Mouse (Mus musculus): ENCODE measurements at regions not wholly inside any gene's neighbourhood (a gene's known extent, or its start where the extent isn't known, plus 50 kb on each side); places are given as distances from the start of the nearest gene placed in this dataset.

DNA sequence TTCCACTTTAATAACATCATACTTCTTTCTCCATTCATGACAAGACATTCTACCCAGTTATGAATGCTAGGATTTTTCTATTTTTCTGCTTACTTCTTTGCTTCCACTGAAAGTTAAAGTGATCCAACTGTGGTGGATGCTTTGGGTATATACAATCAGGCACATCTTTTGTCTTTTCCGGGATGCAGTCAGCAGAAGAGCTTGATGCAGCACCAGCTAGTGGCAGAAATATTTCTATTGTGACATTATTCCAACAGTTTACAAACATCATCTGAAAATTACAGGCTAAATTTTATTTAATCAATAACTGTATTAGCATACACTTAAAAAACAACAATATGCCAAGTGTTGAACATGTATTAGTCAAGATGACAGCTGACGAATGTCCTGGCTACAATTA, 336.3 kb downstream of the Tm4sf1 start:
- Histone ChIP-seq H3K36me3 (ENCODE audit: control insufficient read depth in 1 of 2, insufficient read depth in 2 of 2, low read length in 2 of 2) (no peaks in the 10 kb centered on the region), H3K9ac (ENCODE audit: control insufficient read depth, low read depth, low read length, poor library complexity, severe bottlenecking) (no peak overlapping the region), H3K27ac (ENCODE audit: control insufficient read depth, low read depth, low read length) (no peak overlapping the region), H3K4me1 (ENCODE audit: control insufficient read depth in 1 of 2, insufficient read depth in 2 of 2, low read length in 2 of 2) (no peaks in the 10 kb centered on the region), H3K9me3 (replicated peaks; ENCODE audit: insufficient read depth, low read length) (no peaks in the 10 kb centered on the region), H3K79me2 (ENCODE audit: control insufficient read depth, insufficient read depth, low read length, poor library complexity) (no peaks in the 10 kb centered on the region), H3K4me3 (ENCODE audit: control insufficient read depth in 1 of 2, insufficient read depth in 1 of 2, low read depth in 2 of 2, low read length in 2 of 2) (no peak overlapping the region), H3K27me3 (ENCODE audit: control insufficient read depth in 1 of 2, insufficient read depth in 2 of 2, low read length in 2 of 2) (no peaks in the 10 kb centered on the region)
- no peak for DNase-seq (ENCODE audit: low read depth, low spot score)
- no peak for TF ChIP-seq ZNF384 (IDR thresholded peaks at IDR 0.05; ENCODE audit: low read depth, low read length)
- no peak for TF ChIP-seq RAD21 (IDR thresholded peaks at IDR 0.05; ENCODE audit: low read depth, low read length)
- no peak for TF ChIP-seq MAFK (IDR thresholded peaks at IDR 0.05; ENCODE audit: borderline replicate concordance, low read depth, low read length)
- no peak for TF ChIP-seq ZKSCAN1 (IDR thresholded peaks at IDR 0.05; ENCODE audit: low read depth, low read length)
- no peak for TF ChIP-seq USF2 (IDR thresholded peaks at IDR 0.05; ENCODE audit: borderline replicate concordance in 1 of 2, insufficient read depth in 1 of 2, low read depth in 1 of 2, low read length in 2 of 2)
- no peak for TF ChIP-seq NELFE (IDR thresholded peaks at IDR 0.05; ENCODE audit: low read depth, low read length)
- TF ChIP-seq RCOR1 (IDR thresholded peaks at IDR 0.05; ENCODE audit: low read depth, low read length): no peak
- TF ChIP-seq MEF2A (IDR thresholded peaks at IDR 0.05; ENCODE audit: extremely low read depth, insufficient replicate concordance, low read depth, low read length, poor library complexity, severe bottlenecking): no peak
- no peak for TF ChIP-seq TAL1 (IDR thresholded peaks at IDR 0.05; ENCODE audit: low read length)
- no peak for TF ChIP-seq ELF1 (IDR thresholded peaks at IDR 0.05; ENCODE audit: low read depth, low read length)
- TF ChIP-seq E2F4 (IDR thresholded peaks at IDR 0.05; ENCODE audit: borderline replicate concordance, low read depth, low read length): no peak
- TF ChIP-seq POLR2AphosphoS5 (IDR thresholded peaks at IDR 0.05; ENCODE audit: borderline replicate concordance, low read depth, low read length): no peak
- TF ChIP-seq ETS1 (IDR thresholded peaks at IDR 0.05; ENCODE audit: low read depth, low read length): no peak
- no peak for TF ChIP-seq ZC3H11A (IDR thresholded peaks at IDR 0.05; ENCODE audit: low read depth, low read length)
- no peak for TF ChIP-seq POLR2A (IDR thresholded peaks at IDR 0.05; ENCODE audit: control insufficient read depth in 1 of 2, insufficient read depth in 1 of 2, low read depth in 1 of 2, low read length in 2 of 2, poor library complexity in 1 of 2)
- TF ChIP-seq HCFC1 (IDR thresholded peaks at IDR 0.05; ENCODE audit: low read depth, low read length): no peak
- TF ChIP-seq MYB (IDR thresholded peaks at IDR 0.05; ENCODE audit: low read depth, low read length): no peak

DNA sequence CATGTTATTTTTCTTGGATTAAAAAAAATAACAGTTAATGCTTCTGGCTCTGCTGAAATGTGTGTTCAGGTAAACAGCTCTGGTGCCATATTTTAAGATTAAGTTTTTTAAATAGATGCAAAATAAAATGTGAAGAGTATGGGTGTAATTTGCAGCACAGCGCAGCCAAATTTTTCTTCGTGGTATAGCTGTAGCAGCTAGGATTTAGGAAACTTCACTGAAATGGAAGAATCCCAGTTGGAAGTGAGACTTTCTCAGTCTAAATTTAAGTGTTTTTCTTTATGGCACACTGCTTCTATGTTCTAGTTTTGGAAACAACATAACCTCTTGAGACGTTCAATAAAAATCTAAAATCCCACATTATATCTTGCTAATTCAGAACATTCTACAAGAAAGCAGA, 337.6 kb downstream of the Tm4sf1 start:
- Histone ChIP-seq H3K4me3 (ENCODE audit: control insufficient read depth in 1 of 2, insufficient read depth in 1 of 2, low read depth in 2 of 2, low read length in 2 of 2) (no peak overlapping the region), H3K4me1 (ENCODE audit: control insufficient read depth in 1 of 2, insufficient read depth in 2 of 2, low read length in 2 of 2) (no peaks in the 10 kb centered on the region), H3K36me3 (ENCODE audit: control insufficient read depth in 1 of 2, insufficient read depth in 2 of 2, low read length in 2 of 2) (no peaks in the 10 kb centered on the region), H3K27me3 (ENCODE audit: control insufficient read depth in 1 of 2, insufficient read depth in 2 of 2, low read length in 2 of 2) (no peaks in the 10 kb centered on the region), H3K79me2 (ENCODE audit: control insufficient read depth, insufficient read depth, low read length, poor library complexity) (no peaks in the 10 kb centered on the region), H3K9ac (ENCODE audit: control insufficient read depth, low read depth, low read length, poor library complexity, severe bottlenecking) (no peak overlapping the region), H3K27ac (ENCODE audit: control insufficient read depth, low read depth, low read length) (no peak overlapping the region), H3K9me3 (replicated peaks; ENCODE audit: insufficient read depth, low read length) (no peaks in the 10 kb centered on the region)
- no peak for TF ChIP-seq MEF2A (IDR thresholded peaks at IDR 0.05; ENCODE audit: extremely low read depth, insufficient replicate concordance, low read depth, low read length, poor library complexity, severe bottlenecking)
- no peak for TF ChIP-seq TCF12 (IDR thresholded peaks at IDR 0.05; ENCODE audit: low read depth, low read length)
- TF ChIP-seq TAL1 (IDR thresholded peaks at IDR 0.05; ENCODE audit: low read length): no peak
- no peak for TF ChIP-seq JUND (IDR thresholded peaks at IDR 0.05; ENCODE audit: low read depth, low read length)
- TF ChIP-seq UBTF (IDR thresholded peaks at IDR 0.05; ENCODE audit: borderline replicate concordance, insufficient read depth, low read depth, low read length): no peak
- TF ChIP-seq GABPA (IDR thresholded peaks at IDR 0.05; ENCODE audit: low read depth, low read length): no peak
- no peak for TF ChIP-seq ZKSCAN1 (IDR thresholded peaks at IDR 0.05; ENCODE audit: low read depth, low read length)
- no peak for TF ChIP-seq E2F4 (IDR thresholded peaks at IDR 0.05; ENCODE audit: borderline replicate concordance, low read depth, low read length)
- TF ChIP-seq MXI1 (IDR thresholded peaks at IDR 0.05; ENCODE audit: low read depth, low read length): no peak
- no peak for TF ChIP-seq POLR2AphosphoS2 (IDR thresholded peaks at IDR 0.05; ENCODE audit: low read length)
- TF ChIP-seq EP300 (IDR thresholded peaks at IDR 0.05; ENCODE audit: low read depth in 1 of 2, low read length in 2 of 2): no peak
- TF ChIP-seq MAZ (IDR thresholded peaks at IDR 0.05; ENCODE audit: low read depth, low read length): no peak
- TF ChIP-seq BHLHE40 (IDR thresholded peaks at IDR 0.05; ENCODE audit: borderline replicate concordance, low read depth, low read length): no peak
- TF ChIP-seq ETS1 (IDR thresholded peaks at IDR 0.05; ENCODE audit: low read depth, low read length): no peak
- TF ChIP-seq ZNF384 (IDR thresholded peaks at IDR 0.05; ENCODE audit: low read depth, low read length): no peak
- no peak for TF ChIP-seq RAD21 (IDR thresholded peaks at IDR 0.05; ENCODE audit: low read depth, low read length)
- no peak for DNase-seq (ENCODE audit: low read depth, low spot score)
